Mouse (Mus musculus) adrenal gland, postnatal 4 days (tissue): Measurements from ENCODE around the gene Brd2. TPM values are rescaled to one million over a fixed set of nuclear protein-coding genes. Genes with fewer than 3 reads are reported as not detected.

Experiments
- DNase-seq, 2 experiments: peaks; one replicate each; pipeline ENCODE4 v3.0.0; 2021 to 2022; ENCODE audit warnings: low spot score in 2 of 2, mixed read lengths in 2 of 2
- total RNA-seq, 2 experiments: library from RNA; stranded (reverse); gene quantifications; 2 replicates each; pipeline ENCODE4 v1.2.3; 2021

Brd2 gene
- total RNA-seq, 2 experiments from 2014 or later: 225 to 226 TPM

DNA sequence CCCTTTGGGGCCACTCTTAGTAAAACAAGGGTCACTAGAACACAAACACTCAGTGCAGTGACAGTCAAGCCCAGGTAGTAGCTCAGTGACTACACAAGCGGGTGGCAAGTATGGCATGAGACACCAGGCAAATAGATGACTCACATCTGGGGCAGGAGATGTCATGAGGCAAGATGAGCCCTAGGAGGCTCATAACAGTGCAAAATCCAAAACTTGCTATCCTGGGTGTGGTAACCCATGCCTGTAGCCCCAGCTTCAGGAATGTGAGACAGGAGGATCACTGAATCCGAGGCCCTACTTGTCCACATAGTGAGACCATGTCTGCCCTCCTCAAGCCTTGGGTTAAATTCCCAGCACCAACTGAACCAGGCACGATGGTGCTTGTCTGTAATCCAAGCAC, 12.0 kb upstream of the Brd2 start:
- no peak for DNase-seq

DNA sequence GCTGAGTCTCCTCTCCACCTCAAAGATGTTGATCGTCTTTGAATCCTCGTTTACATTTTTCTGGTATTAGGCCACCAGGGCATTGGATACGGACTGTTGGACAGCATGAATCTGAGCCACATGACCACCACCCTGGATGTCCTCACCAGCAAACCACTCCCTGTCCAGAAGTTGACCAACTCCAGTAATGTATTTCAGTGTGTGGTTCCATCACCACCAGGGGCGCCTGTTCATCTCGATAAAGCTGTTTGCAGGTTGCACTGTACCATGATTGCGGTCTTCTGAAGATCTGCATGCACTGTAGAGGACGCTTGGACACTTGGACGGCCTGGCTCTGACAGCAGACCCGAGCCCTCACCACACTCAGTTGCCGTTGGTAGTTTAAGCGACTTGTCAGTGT, 10.9 kb upstream of the Brd2 start:
- no peak for DNase-seq

DNA sequence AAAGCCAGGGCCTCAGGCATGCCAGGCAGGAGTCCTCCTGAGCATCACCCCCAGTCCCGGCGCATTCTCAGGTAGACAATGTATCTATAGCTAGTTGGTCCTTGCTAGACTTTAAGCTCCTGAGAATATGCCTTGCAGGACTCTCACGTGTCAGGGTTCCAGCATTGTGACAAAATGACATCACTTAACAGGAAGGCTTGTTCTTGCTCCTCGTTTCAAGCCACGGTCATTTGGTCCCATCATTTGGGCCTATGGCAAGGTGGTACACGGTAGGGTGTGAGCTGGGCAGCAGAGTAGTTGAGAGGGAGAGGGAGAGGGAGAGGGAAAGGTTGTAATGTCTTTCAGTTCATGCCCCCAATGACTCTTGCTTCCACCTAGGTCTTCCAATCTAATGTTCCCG, 9.5 kb upstream of the Brd2 start:
- no peak for DNase-seq

DNA sequence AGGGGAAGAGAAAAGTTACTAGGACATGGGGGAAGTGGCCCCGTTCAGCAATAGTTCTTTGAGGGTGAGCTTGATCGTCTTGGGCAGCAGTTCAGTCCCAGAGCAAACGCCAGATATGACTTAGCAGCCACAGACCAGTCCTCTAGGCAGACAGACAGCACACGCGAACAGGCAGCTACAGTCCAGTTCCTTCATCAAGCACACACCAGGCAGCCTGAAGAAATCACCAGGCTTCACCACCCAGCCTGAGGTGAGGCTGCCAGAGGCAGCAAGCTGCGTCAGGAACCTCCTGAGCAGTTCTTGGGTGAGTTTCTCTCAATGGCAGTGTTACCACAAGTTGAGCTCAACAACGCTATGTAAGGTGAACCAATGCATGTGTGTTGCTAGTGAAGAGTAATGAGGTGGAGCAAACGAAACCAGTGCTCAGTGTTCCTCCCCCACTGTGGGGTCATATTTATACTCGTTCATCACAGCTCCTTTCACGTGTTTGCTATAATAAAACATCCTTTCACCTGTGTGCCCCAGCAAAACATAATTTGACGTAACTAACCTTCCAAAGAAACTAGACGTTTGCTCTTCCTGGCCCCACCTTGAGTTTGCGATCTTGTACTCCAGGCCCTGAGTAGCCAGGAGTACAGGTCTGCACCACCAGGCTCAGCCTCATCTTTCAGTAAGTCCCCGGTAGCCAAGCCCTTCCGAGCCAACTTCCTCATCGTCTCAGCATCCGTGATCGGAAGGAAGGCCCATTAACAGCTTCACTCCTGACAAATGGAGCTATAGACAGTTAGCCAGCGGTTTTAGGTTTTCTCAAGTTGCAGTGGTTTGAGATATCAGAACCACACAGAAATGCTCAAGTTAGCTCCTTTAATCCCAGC, 7.9 kb upstream of the Brd2 start:
- no peak for DNase-seq

DNA sequence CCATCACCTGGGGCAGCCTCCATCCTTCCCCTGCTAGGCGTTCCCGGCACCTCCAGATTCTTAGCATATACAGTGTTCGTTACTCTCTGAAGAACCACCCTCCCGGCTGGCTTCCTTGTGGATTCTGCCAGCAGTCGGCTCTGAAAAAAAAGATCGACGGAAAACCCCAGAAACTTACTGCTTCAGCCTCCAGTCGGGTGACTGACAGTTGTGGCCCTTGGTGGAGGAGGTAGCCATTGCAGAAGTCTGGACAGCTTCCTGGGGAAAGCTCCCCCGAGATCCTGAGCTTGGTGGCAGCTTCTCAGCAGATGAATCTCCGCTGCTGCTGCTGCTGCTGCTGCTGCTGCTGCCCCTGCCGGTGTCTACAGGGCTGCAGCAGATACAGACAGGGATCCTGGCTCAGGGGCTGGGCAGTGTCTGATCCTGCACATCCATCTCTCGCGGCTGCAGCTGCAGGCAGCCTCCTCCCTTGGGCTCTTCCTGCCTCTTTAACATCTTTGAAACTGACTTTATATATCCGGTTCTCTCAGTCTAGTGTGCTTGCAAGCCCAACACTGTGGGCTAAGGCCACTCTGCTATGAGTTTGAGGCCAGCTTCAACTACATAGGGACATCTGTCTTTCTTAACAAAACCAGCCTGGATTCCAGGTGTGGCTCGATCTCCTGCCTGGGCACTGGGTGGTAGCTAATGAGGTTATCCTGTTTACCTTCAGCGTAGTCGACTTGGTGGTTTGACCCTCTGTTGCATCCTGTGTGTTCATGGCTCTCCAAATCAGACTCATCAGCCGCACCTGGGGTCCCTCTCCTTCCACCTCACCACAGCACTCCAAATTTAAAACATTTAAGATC, 6.7 kb upstream of the Brd2 start:
- no peak for DNase-seq

DNA sequence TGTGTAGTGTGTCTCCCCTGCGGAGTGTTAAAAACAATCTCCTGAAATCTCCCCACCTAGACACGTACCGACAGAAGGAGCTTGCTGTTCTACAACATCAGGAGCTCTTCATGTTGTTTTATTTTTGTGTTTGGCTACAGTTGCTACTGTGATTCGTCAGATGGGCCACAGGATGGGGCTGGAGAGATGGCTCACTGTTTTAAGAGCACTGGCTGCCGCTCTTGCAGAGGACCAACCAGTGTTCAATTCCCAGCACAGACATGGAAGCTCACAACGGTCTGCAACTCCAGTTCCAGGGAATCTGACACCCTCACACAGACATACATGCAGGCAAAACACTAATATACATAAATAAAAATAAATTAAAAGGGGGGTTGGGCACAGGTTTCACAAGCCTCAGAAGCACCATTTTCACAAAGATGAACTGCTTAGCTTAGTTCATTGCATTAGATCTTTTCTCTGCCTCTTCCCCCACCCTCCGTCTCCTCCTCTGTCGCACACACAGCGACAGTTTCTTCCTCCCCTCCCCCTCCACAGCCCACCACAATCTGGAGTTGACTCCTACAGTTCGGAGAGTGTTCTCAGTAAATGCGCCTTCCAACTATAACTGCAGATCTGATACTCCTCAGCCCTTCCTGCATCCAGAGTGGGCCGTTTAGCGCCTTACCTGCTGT, 6.0 kb upstream of the Brd2 start:
- DNase-seq: no peak

DNA sequence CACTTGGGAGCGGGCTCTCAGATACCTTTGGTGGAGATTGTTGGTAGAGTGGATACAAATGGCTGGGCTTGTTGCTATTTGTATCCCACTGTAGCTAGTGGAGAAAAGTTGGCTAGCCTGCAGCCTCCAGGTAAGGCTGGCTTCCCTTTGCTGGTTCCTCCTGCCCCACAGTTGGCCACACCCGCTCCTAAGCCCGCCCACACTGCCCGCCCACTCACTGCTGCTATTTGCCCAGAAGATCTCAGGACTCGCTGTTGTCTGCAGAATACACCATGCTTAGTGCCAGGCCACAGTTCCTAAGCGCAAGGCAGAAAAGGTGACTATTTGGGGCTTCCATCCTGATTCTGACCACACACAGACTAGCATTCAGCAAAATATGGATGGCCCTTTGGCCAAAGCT, 5.0 kb upstream of the Brd2 start:
- DNase-seq: no peak

DNA sequence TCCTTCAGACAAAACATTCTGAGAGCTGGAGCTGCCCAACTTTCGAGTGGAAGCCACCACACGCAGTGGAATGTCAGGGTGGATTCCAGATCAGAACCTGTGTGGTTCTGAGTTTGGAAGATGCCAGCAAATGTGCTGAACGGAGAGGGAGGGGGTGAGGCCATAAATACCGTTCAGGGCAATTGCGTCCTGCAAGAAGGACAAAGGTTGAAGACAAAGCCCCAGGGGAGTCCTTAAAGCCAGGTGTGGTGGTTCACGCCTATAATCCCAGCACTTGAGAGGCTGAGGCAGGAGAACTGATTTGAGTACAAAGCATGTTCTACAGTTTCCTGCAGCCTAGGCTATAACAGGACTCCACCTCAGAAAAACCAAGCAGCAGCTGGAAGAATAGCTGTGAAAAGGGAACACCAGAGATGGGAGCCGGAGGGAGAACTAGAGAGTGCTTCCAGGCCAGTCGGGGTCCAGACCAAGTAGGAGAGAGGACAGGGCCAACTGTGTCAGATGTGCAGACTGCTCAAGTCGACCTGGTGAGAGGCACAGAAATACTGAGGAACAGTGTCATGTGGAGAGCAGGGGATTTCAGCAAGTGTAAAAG, 4.5 kb upstream of the Brd2 start:
- no peak for DNase-seq

DNA sequence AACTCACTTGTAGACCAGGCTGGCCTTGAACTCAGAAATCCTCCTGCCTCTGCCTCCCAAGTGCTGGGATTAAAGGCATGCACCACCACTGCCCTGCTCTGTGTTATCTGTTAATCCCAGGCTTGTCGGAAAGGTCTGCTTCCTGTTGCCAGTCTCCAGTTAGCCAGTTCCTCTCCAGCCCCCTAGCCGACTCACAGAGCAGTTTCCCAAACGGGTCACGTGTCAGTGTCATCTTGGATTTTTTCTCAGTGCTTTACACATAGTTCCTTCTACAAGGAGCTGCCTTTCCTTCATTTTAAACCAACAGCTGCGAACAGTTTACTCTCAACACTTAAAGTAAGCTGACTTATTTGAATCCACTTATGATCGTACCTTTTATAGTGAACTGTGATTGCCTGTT, 2.2 kb upstream of the Brd2 start:
- no peak for DNase-seq

DNA sequence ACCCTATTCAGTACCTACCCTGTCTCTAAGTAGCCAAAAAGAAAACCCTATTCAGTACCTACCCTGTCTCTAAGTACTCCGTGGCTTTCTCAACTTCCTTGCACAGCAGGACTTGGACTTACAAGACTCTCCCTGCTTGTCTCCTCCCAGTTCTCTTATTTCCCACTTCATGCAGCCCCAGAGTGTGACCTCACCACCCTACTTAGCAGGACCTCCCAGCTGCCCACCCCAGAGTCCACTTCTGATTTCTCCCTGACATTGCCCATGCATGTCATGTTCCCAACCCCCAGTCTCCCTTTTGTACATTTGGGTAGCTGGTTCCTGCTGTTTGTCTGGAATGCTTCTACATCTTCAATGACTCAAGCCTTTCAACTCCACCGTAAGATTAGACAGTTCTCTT, 1.1 kb upstream of the Brd2 start:
- no peak for DNase-seq

DNA sequence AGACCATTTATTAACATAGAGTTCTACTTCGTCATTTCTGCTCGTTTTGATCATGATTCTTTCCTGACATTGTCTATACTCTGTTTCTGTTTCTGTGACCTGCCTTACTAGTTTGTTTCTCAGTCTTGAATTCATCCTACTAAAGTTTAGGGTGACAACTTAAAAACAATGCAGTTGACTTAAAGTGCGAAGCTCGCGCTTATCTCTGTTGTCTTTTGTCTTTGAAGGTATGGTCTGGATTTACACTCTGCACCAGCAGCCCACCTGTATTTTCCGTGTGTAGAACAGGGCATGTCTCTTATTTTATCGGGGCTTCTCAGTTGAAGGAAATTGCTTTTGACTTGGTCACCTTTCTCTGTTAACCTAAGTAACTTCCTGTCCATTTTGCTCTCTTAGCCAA, 677 bp upstream of the Brd2 start:
- DNase-seq: no peak

DNA sequence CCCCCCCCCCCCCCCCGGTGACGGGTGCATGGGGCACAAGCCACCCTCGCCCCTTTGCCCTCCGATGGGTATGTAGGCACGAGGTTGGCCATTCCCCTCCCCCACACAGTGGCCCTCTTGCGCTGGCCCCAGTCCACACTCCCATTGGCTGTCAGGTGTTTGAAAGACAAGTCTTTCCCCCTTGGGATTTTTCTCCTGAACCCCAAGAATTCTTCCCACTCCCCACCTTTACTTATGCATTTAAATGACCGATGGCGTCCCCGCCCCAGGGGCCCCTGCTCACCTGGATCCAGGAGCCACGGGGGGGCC, 601 bp downstream of the Brd2 start:
- peak; percentile 20 to 47 for DNase-seq

DNA sequence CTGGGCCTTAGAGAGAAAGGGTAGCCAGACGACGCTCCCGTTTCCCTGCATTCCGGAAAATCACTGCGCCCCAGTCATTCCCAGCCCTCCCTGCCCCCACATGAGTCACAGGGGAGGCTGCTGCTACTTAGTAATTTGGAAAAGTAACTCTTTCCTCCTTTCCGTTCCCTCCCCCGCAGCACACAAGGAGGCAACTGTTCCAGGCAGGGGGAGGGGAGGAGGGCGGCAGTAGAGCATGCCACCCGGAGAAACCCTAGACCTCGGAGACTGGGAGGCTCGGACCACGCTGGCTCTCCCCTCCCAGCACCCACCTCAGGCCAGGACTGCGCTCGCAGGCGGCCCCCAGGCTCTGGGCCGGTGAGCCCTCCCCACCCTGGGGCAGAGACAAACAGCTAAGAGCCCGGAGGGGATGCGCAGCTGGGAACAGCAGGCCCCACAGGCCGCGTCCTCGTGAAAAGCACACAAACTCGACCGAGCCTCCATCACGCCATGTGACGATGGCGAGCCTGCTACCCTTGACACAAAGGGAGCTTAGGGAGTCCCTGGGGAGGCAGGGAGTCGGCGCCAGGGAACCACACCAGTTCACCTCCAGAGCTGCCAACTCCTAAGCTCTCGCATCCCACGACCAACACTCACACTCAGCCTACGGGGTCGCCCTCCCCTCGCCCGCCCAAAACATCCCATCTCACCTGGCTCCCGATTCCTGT, 1.1 kb downstream of the Brd2 start:
- peak; percentile 47 to 75 for DNase-seq

DNA sequence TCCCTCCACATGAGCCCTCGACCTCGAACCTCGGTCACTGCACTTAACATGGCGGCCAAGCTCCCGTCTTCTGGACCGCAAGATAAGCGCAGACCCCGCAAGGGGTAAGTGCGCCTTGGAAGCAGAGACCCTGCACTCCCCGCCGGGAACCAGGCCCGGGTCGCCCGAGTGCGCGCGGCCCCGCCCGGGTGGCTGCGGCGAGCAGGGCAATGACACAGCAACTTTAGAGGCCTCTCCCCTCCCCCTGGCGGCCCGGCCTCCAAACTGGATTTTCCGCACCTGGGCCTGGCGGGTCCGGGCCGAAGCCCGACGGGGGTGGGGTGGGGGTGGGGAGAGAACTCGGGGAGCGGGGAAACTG, 1.6 kb downstream of the Brd2 start:
- DNase-seq: peak; percentile 68 to 69

DNA sequence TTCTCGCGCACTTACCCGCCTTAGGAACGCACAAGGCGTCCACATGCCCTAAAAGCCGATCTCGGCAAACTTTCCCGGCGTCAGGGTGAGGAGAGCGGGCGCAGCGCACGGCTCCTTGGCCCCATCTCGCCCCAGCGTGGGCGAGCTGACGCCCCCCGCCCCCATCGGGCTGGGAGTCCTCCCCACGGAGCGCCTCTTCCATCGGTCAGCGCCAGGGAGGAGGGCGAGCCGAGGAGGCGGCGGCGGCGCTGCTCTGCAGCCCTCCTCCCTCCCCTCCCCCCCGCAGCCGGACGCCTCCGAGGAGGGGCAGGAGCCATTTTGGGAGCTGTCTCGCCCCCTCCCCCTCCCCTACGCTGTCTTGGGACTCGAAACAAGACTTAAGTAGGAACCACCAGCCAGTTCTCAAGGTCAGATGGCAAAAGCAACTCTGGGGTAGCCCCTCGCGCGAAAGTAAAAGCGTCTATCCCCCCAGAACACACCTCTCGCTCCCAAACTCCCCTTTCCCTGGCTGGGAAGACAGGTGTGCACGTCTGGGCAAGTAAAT, 2.2 kb downstream of the Brd2 start:
- DNase-seq: peak; percentile 72 to 83

DNA sequence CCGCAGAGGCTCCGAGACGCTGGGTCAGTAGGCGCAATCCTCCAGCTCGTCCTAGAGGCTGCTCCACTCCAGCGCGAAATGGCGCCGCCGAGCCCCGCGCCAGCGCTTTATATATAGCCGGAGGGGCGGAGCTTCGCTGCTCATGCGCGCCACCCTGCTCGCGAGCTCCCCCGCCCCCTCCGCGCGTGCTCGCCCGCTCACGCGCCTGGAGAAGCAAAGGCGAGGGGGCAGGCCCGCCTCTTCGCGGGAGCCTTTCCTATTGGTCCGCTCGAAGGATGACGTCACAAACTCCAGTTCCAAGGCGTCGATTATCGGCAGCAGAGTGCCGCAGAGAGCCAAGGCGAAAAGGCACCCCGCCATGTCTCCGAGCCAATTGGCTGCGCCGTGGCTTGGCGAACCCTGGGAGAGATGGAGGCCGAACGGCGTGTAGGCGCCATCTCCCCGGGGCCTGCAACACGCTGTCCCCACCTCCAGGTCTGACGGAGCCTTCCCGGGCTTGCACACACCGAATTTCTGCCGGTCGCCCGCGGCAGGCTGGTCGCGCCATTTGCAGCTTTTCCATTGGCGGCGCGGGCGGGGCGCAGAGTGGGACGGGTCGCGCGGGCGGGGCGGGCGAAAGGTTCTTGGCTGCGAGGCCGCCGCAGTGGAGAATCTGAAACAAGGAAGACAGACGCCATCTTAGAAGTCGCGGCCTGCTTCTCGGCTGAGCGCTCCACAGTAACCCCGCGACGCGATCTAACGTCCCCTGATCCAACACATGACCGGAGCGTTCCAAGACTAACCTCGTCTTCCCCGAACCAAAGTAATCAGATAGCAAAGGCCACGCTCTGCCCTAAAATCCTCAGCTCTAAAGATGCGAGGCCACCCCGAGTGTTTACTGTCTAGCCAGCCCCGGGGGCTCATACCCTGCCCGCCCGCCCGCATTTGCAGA, 2.9 kb downstream of the Brd2 start, which contains the start of gene H2-DMa:
Gene H2-DMa (plus strand): TSS at position 293 of the 931 bp plus-strand sequence.
- peak; percentile 94 to 98 for DNase-seq

DNA sequence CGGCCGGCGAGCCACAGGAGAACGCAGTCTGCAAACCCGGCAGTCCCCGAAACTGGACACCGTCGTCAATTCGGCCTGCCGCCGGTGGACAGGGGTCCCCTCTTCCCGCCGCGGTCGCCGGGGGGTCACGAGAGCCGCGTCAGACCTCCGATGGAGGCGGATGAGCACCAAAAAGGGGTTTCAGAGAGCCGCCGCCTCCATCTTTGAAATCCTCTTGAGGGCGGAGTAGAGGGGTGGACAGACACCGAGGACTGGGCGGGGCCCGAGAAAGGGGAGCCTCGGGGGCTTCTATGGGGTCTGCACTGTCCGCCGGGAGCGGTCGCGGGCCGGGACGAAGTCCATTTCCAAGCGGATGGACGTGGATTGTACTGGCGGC, 3.6 kb downstream of the Brd2 start:
- no peak for DNase-seq

DNA sequence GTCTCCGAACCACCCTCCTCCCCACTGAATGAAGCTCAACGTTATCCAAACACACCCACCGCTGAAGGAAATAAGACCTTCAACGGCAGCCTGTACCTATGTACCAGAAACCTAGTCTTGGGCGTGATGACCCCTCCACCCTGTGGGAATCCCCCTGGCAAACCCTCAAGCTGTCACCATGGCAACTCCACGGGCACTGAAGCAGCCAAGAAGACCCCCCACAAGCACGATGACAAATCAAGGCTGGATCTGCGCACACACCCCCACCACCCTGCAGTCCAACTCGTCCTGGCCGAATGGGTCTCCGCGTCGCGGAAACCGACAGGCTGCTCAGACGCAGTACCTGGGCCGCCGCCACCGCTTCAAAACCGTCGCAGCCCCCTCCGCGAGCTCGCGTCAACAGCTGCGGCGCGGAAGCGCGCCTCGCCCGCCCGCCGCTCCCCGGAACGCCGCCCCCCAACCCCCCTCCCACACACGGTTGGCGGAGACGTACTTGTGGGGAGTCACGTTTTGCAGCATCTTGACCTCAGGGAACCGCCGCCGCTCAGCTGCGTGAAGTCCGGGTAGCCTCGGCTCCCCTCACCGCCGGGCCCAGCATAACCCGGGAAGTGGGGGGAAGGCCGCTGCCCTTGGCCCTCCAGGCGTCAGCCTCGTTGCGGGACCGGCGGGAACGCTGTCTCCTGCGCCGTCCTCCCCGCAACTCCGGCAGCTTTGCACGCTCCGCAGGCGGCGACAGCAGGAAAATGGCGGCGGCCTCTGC, 4.1 kb downstream of the Brd2 start:
- no peak for DNase-seq
